Mouse (Mus musculus) cerebellum, postnatal 14 days (tissue): ENCODE results near the gene Gm12830.

Experiments
- DNase-seq, 2 experiments: peaks; one replicate each; pipeline ENCODE4 v3.0.0; 2021; ENCODE audit warnings: mixed read lengths in 2 of 2

The Gm12830 gene

DNA sequence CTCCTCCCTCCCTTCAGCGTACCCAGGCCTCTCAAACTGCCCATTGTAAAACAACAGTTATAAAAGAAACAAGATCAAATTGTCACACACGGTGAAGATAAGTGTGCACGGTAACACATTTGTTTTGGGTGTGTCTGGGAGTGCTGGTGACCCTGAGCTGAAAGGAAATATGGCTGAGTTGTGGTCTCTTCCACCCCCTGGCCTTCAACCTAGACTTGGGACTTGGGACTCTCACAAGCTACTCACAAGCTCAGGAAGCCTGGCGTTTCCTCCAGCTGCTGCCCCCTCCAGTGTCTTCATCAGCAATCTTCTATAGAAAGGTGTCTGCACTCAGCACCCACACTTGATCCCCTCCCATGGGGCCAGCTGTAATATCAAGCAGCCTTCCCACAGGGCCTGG lies 24.1 kb downstream of the Gm12830 start:
- no peak for DNase-seq

DNA sequence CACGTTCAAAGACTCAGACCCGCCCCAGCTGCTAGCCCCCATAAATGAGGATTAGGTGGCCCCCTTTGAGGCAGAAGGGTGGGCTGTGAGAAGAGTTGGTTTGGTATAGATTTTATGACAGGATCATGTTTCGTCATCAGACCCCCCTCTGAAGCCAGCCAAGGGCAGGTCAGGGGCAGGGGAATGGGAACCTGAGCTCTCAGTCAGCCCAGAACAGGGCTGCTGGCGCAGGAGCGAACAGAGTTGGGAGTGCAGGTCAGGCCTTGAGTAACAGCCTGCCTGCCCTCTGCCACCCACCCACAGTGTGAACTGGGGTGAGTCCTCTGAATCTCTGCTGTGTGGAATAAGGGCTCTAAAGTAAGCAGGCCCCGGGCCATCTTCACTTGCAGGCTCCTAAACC lies 25.2 kb downstream of the Gm12830 start:
- DNase-seq = no peak

DNA sequence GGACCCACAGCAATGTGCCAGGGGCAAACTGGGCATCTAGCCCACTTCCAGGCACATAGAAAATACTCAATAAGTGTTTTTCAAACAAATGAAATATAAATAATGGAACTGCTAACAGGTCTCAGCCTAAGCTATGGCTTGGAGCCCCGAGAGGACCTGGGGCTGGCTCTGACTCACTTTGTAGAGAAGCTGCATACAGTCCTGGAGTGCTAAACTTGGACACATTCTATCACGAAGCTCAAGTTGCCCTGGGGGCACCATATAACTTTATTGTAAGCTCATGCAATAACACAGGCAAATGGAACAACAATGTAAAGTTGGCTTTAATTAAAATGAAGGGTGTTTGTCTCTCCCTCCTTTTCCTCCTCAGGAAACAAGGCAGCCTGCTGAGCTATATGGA lies 32.4 kb downstream of the Gm12830 start:
- no peak for DNase-seq

DNA sequence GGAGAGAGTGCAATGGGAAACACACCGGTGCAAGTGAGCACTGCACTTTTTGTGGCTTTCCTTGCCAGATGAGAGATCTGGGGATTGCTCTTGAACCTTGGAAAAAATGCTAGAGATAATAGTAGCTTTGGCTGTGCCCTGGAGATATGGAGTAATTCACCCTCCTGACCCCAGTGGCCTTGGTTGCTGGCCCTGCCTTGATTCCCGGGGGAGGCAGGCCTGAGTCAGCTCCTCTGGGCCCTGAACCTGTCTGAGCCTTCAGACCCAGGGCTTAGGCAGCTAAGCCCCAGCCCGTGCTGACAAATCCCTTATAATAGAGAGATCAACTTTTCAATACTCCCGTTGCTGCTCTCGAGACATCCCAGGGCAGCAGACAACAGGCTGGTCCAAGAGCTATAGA lies 36.9 kb downstream of the Gm12830 start:
- no peak for DNase-seq

DNA sequence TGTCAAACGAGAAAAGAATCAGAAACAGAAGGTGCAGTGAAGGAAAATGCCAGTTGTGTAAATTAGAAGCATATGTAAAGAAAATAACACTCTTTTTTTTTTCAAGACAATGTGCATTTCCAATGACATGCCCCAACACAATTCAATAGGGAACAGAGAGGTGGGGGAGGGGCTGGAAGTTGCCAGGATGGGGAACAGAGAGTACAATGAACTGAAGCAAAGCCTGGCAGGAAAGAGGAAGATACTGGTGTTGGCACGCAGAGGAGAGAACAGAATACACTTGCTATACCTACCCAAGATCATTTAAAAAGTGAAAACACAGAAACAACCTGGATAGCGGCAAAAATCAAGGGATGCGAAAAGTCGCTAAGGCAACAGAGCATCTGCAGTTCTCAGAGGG lies 41.6 kb downstream of the Gm12830 start:
- no peak for DNase-seq

DNA sequence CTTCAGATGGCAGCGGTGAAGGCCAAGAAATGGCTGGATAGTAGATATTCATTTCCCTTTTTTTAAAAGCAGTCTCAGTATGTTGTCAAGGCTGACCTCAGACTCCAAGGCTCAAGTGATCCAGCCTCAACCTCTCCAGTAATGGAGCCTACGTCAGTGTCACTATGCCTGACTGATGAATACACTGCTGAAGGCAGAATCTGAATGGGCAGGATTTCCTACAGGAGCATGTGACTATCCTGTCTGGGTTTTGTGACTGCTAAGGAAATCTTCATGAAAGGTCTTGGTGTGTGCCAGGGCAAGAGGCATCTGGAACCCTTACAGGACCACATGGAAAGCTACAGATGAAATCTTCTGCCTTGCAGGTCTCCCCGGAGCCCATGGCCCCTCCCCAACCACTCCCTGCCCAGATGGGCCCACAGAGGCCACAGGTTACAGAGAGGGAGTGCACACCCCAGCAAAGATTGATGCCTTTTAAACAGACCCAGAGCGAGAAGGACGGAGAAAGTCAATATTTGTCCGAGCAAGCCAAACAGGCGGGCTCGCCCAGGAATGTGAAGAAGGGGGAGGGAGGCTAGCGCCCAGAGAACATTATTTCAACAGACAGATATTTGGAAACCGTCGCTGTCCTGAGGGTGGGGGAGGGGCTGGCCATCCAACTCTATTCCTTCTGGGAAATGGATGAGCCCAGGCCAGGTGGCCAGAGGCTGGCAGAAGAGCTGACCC lies 48.4 kb downstream of the Gm12830 start:
- peak in 1 of 2 experiments; percentile 16 for DNase-seq

DNA sequence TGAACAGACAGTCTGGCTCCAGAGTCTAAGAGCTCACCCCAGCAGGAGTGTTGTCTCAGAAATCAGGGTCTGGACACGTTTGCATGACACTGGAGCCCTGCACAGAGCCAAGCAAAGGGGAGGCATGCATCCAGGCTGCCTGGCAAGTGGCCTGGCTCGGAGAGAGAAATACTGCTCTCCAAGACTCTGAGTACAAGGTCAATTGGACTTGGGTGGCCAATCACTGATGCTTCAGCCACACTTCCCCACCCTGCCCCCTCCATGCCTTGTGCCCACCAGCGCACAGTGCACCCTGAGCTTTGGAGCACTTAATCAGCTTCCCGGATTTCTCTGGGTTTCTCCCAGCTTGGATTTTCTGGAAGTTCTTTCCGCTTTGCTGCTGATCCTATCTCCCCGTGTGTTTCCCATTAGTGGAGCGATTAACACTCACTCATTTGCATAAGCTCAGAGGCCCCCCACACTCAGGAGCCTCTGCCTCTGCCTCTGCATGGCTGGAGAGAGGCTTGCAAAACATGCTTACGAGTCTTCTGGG lies 55.0 kb downstream of the Gm12830 start:
- DNase-seq = peak; percentile 43 to 60

DNA sequence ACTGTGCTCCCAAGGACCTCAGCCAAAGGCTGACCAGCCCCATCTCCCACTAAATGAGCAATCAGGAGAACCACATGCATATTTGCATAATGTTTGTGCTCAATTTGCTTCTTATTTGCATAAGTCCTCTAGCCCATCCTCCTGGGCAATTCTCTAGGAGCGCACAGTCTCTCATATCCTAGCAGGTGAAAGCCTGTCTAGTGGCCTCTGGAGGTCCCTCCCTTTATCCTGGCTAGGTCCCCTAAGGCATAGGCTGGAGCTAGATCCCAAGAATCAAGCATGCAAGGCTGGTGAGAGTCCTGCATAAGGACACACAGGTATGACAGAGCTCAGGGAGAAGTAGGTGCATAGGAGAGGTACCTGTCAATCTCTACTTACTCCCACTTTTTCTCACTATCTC lies 60.7 kb downstream of the Gm12830 start:
- no peak for DNase-seq

DNA sequence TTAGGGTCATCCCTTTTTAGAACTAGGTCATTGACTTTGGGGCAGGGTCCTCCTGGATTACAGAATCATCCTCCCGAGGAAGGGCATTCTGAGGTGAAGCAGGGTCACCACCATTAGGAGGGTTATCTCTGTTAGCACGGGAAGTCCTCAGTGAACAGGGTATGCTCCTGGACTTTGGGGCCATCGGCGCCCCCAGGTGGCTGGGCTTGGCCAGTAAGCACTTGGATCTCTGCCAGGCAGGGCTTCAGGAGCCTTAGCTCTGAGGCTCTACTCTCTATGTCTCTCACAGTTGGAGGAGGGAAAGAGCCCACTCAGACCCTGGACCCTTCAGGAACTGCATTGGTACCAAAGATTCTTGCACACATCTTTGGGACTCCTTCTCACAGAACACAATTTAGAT lies 76.3 kb downstream of the Gm12830 start:
- DNase-seq = peak in 1 of 2 experiments; percentile 48

DNA sequence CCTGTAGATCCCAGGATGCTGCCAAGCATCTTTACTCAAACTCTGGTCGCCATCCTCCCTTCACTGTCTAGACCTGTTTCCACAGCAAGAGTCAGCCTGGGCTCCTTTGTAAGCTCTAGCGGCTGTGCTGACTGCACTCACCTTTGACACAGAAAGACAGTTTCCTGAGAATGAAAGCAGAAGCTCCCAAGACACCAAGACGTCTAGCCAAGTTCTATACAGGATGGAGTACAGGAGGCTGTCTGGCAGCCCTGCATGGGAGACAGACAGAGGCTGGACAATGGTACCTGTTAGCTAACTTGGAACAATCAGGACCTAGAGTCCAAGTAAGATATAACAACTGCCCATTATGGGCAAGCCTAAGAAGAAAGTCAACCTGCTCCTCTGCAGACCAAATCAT lies 78.4 kb downstream of the Gm12830 start:
- DNase-seq = no peak

DNA sequence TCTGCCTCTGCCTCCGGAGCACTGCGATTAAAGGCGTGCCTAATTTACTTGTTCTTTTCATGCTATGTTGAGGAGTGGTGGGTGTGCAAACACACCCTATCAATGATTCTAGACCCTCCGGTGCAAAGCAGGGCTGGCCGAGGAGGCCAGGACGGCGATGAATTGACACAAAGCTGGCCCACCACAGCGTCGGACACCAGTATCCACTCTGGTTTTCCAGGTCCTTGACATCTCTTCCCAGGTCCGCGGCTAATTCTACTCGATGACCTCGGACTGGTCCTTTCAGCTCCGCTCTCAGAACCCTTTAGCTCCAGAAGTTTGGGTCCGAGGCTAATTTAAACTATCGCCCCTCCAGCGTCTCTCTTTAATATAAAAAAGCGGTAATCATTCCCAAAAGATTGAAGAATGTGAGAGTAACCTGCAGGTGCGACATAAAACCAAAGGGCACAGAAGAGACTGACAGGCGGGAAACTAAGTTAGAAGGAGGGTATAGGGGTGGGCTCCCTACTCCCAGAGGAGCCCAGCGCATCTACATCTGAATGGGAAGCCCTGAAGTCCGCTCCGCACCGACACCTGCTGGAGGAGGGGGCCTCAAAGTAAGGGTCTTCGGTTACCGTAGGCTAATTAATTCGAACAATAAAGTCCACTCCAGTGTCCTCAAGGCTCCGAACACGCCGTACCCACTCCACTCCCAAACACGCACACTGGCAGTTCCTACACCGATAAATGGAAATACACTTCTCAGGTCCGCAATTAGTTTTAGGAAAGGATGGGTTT lies 79.5 kb downstream of the Gm12830 start:
- peak in 1 of 2 experiments; percentile 22 for DNase-seq

DNA sequence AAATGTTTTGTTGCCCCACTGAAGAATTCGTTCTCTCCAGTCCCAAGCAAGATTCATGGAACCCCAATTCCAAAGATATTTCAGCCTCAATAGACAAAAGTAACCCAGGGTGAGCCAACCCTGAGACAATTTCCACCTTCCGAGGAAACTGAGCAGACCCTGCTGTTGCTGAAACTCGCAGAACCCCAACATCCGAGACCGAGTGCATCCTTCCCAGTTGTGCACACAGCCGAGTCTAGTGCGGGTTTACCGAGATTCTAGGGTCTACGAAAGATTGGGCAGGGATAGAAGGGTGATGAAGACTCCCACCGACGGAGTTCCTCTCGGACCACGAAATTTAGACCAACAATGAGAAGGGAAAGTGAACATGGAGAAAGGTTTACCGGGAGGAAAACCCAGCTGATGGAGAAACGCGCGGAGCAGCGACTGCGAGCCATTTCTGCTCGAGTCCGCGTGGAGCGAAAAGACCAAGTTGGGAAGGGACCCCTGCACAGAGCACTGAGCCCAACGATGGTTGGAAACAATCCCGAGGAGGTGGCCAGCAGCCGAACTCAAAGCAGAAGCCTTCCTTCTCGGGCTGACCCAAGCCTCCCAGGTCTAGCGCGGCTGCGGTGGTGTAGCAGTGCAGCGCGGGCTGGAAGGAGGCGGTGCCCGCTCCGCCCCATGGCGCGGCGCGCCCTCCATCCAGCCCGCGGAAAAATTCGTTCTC lies 80.3 kb downstream of the Gm12830 start:
- peak; percentile 28 to 42 for DNase-seq

DNA sequence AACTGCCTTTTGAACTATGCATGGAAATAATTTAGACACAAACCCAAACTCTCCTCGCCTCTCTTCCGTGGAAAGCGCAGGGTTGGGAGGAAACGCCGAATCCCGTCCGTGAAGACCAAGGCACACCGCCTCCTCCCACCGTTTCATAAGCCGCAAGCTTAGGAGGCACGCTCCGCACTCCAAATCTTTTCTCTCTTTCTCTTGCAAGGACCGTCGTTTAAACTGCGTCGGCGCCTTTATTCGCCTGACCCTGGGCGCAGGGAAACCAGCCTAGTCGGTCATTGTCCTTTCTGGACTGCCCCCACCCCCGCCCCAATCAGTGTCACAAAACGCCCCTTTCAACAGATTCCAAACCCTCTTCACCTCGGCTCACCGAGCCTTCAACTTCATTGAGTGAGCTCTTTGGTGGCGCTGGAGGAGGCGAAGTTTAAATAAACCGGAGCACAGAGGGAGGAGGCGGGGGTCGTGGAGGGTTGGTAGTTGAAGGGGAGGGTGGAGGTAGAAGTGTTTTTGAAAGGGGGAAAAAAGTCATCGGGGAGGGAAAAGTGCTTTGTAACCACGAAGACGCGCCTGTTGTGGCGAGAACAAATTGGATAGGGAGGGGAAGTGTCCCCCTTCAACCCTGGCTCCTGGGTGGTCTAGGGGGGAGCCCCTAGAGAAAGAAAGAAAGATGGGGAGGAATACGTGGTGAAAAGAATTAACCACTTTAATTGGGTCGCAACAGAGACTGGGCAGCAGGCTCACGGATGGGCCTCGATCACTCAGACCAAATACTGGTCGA lies 81.3 kb downstream of the Gm12830 start:
- peak in 1 of 2 experiments; percentile 25 for DNase-seq

DNA sequence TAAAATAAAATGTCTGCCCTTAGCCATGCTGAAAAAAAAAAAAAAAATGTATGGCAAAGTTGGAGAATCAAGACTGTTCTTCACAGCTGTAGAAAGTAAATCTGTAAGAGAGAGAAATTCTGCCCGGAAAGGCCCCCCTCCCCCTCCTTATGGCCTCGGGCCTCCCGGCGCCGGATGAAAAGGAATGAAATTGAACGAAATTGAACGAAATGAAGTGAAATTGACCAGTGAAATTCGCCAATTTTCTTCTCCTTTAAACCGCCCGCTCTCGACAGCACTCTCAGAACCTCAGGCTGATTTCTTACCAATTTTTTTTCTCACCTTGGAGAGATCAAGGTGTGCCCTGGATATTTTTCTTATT lies 81.9 kb downstream of the Gm12830 start:
- peak; percentile 18 to 29 for DNase-seq

DNA sequence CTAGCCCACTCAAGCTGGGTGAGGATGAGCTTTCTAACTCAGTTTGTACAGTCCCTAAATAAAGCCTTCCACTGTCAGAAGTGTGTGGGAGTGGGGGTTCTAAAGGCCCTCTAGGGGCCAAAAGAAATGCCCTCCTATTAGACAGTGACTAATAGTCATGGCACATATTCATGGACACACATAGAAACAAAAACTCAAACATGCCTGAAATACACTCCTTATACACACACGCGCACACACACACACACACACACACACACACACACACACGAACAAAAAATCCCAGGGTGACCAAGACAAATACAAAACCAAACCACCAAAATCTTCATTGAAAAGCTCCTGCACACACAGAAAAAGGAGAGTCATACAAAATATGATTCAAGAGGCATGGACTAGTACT lies 84.0 kb downstream of the Gm12830 start:
- DNase-seq = no peak
